Mouse (Mus musculus): ENCODE results near the gene Dnah9. TPM values are rescaled to one million over a fixed set of nuclear protein-coding genes. Genes with fewer than 3 reads are reported as not detected.

Dnah9 gene
- polyA plus RNA-seq, 1 experiment: not detected

DNA sequence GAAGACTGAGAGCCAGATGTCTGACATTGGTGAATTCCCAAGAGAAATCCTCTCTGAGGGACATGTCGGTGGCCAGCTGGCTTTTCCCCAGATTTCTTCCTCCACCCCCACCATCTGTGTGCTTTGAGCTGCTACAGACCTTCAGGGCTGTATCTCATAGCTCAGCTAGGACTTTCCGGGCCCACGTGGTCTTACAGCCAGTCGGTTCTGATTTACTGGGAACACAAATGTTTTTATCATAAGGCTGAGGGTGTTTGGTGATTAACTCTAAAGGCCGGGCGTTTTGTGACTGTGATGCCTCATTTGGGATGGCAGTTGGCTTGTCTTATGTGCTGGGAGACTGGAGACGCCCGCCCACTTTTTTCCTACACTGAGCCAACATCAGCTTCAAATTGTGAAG, 329.4 kb downstream of the Dnah9 start:
- TF ChIP-seq GATA1 (IDR thresholded peaks at IDR 0.05; ENCODE audit: low read length): no peak

DNA sequence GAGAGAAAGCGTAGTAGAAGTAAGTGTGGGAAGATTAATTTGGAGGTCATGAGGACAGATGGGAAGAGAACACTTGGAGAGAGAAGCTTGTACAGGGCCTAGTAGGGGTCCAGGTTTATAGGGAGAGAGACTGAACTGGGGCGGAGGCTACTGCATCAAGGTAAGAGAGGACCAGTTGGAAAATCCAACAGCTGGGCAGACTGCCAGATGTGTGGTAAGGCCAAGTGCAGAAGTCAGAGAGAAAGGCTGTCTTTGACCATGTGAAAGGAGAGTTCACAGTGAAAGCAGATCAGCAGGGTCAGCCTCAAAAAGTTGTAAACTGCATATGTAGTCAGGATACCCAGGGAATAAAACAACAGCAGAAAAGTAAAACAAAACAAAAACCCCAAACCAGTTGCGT, 343.8 kb downstream of the Dnah9 start:
- no peak for TF ChIP-seq GATA1 (IDR thresholded peaks at IDR 0.05; ENCODE audit: low read length)

DNA sequence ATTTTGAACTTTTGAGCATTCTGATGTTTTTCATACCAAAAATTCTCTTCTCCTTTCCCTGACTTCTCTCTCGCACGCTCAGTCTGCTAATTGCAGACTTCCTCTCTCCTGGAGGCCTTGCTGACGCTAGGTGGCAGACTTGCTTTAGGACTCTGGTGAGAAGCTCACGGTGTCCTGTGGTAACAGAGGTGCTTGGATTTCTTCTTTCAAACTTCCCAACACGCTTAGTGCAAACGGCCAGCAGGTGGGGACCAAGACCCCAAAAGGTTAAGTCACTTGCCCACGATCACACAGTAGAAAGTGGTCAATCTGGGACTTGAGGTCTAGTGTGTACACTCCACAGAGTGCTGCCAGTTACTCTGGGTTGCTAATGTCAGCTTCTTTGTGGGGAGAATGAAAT, 347.5 kb downstream of the Dnah9 start:
- no peak for TF ChIP-seq GATA1 (IDR thresholded peaks at IDR 0.05; ENCODE audit: low read length)

DNA sequence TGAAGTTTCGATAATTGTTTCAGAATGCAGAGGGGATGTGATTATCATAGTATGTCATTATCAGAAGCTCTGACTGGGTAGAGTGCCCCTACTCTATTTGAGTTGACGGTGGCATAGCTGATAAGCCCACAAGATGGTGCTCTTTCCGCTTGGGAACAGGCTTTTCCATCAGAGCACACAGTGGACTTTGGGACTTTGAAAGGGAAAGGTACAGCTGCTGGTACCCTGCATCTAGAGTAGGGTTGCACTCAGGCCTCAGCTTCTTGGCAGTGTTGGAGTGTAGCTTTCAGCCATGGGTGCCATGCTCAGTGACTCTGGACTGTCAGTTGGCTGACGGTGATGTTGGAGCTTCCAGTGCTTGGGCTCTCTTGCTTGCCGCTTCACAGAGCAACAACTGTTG, 348.1 kb downstream of the Dnah9 start:
- no peak for TF ChIP-seq GATA1 (IDR thresholded peaks at IDR 0.05; ENCODE audit: low read length)

DNA sequence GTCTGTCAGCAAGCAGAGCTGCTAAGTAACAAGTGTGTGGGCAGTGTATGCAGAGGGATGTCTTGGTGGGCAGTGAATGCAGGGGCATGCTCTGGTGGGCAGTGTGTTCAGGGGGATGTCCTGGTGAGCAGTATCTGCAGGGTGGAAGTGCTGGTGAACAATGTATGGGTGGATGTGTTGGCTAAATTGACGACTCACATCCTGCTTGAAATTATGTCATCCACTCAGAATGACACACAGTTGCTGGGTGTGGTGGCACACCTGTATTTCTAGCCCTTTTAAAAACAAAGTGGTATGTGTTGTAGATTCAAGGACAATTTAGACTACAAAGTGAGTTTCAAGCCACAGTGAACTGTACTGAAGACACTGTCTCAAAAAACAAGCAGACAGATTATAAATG, 350.2 kb downstream of the Dnah9 start:
- TF ChIP-seq GATA1 (IDR thresholded peaks at IDR 0.05; ENCODE audit: low read length): no peak

DNA sequence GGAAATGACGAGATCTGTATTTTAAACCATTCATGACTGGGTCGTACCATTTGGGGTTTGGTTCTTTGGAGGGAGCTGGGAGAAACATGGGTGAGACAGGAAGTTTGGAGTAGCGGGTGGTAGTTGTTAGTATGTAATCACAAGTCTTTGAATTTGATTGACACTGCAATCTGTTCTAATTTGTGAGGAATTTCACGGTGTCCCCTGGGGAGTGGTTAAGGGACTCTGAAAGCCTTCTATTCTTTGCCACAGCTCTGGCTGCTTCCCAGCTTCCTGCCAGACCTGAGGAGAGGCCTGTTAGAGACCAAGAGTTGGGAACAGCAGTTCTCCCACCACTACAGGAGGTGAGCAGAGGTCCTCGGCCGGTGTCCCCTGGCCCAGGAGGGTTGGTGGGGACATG, 352.1 kb downstream of the Dnah9 start:
- TF ChIP-seq GATA1 (IDR thresholded peaks at IDR 0.05; ENCODE audit: low read length): no peak

DNA sequence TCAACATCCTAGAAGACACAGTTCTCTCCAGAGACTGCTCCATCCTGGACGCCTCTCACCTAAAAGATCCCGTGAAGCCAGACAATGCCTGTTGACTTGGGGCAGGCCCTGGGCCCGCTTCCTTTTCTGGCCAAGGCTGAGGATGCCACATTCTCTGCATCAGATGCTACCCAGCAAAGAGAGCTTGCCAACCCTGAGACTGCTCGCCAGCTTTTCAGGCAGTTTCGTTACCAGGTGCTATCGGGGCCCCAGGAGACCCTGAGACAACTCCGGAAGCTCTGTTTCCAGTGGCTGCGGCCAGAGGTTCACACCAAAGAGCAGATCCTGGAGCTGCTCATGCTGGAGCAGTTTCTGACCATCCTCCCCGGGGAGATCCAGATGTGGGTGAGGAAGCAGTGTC, 354.0 kb downstream of the Dnah9 start:
- no peak for TF ChIP-seq GATA1 (IDR thresholded peaks at IDR 0.05; ENCODE audit: low read length)

DNA sequence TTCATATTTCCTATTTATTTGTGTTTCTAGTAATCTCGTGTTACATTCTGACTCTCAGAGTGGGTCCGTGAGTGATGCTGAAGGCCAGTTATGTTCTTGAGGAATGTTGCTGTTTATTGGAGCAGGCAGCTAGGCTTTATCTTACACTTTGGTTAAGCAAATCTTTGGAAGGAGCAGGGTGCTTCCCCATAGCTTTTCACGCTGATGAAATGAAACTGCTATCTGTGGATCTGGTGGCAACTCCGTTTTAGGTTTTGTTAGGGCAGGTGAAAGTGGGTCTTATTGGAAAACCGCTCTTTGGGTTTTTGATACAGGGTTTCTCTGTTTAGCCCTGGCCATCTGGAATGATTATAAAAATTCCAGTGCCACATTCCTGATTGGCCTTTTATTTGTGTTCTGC, 356.3 kb downstream of the Dnah9 start:
- TF ChIP-seq GATA1 (IDR thresholded peaks at IDR 0.05; ENCODE audit: low read length): no peak

DNA sequence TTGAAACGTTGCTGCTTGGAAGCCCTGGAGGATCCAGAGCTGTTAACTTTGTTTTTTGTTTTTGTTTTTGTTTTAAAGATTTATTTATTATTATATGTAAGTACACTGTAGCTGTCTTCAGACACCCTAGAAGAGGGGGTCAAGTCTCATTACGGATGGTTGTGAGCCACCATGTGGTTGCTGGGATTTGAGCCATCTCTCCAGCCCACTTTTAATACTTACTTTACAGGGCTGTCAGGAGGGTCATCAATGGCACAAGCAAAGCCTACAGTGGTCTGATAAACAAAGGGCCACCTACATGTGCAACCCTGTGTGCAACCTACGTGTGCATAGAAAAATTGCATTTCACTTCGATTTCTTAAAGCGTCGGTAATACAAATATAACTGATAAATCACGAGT, 360.8 kb downstream of the Dnah9 start:
- TF ChIP-seq GATA1 (IDR thresholded peaks at IDR 0.05; ENCODE audit: low read length): no peak

DNA sequence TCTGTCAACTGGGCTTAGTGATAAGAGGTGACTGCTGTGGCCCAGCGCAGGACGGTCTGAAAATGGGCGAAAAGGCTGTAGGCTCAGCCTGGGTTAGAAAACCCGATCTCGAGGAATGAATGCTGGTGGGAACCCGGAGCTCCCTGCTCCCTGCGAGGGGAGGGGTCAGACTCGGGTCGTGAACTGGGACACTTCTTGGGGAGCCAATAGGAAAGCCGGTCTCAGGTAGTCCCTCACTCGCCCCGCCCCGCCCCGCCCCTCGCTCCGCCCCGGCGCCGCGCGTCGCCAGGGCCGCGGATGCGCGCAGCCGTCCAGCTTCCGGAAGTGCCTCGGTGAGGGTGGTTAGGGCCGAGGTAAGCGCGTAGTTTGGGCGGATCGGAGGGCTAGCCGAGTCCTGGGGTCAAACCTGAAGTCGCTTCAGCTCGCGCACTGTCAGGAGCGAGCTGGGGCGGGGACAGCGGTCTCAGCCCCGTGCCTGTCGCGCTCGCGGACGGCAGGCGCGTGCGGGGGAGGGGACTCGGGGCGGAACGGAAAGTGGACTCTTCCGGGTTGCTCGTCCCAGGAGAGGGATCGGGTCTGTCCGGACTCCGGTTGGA, 361.3 kb downstream of the Dnah9 start, which contains the start of gene Zkscan6:
TSS of gene Zkscan6 (plus strand) at position 267 of the 596 bp plus-strand sequence.
- no peak for TF ChIP-seq GATA1 (IDR thresholded peaks at IDR 0.05; ENCODE audit: low read length)

DNA sequence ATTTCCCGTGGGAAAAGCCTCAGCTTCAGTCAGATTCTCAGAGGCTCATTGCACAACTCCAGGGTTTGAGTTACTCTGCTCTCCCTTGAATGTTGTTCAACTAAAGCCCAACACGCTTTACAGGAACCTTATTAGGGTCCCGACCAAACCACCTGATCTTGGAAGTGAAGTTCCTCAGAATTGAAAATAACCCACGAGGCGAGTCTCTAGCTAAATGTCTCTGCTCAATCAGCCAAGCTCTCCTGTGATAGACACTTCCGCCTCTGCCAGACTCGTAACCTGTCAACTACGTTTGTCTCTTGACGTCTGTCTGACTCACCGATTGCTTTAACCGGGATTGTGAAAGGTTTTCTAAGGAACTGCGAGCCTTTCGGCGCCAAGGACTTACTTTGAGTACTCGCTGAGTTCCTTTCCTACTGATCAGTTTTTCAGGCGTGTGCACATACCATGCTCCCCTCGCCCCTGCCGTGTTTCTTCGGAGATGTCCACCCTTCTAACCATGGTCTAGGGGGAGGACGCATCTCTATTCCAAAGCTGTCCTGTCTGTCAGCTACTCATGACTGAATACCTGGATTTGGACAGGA, 361.9 kb downstream of the Dnah9 start:
- TF ChIP-seq GATA1 (IDR thresholded peaks at IDR 0.05; ENCODE audit: low read length): no peak

DNA sequence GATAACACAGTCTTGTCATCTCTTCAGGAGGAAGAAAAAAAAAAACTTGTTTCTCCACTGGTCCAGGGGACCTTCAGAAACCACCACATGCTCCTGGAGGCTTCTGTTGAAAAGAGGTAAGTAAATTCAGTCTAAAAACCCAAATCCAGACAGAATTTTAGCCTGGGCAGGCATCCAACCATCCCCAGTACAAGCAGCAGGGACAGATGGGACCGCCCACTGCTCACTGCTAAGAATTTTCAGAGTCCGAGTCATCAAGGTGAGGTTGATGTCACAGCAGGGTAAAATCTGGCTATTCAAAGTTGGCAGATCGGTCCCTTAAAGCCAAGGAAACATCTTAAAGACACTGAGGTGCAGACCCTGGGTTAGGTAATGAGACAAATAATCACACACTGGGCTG, 366.5 kb downstream of the Dnah9 start:
- no peak for TF ChIP-seq GATA1 (IDR thresholded peaks at IDR 0.05; ENCODE audit: low read length)

DNA sequence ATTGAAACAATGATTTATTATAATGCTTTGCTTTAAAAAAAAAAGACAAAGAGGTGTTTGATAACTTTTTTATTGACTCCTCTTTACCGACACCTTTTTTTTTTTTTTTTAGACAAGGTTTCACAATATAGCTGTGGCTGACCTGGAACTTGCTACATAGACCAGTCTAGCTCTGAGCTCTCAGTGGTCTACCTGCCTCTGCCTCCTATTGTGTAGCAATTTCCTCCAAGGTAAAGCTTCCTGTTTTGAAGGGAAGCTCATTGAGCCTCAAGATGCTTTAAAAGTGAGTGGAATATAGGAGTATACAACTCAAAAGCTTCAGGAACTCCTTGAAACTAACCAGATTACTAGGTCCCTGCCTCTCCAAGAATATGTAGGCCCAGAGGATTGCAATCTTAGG, 372.5 kb downstream of the Dnah9 start:
- no peak for TF ChIP-seq GATA1 (IDR thresholded peaks at IDR 0.05; ENCODE audit: low read length)

DNA sequence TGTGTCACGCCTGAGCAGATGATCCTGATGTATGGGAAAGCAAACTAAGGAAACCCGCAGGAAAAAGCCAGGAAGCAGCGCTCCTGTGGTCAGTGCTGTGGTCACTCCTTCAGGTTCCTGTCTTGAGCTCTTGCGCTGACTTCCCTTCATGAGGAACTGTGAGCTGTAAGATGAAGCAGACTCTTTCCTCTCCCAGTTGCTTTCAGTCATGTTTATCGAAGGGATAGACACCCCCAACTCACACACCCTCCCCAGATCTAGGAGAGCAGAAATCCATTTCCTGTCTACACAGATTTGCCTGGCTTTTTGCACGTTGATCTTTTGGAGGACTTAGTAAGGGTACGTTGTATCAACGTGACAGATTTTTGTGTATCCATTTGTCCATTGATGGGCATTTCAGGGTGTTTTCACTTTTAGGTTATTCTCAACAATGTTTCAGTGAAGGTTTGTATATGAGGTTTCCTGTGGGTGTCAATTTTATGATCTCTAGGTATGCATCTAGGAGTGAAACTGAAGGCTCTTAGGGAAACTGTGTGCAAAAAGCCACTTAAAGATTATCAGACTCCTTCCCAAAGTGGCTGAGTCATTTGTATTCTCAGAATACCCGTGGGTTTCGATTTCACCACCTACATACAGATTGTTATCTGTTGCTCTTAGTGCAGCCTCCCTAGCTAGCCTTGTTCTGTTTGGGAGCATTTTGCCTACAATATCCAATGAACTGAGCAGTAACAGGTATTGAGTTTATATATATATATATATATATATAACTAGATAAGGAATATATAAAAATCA, 373.7 kb downstream of the Dnah9 start:
- peak; percentile 66 for TF ChIP-seq GATA1 (IDR thresholded peaks at IDR 0.05; ENCODE audit: low read length)

DNA sequence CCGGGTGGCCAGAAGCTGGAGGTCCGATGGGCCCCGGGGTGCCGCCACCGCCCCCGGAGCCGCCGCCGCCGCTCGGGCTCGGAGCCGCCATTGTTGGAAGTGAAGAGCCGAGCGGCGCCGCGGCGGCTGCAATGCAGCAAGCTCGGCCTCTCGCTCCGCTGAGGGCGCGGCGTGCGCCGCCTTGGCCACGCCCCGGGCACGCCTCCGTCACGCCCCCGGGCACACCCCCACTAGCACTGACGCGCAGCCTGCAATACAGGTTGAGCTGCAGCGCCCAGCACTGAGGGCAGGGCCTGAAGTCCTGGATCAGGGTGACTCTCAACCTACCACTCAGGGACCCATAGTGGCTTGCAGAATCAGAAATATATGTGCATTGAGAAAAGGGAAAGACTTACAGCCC, 380.2 kb downstream of the Dnah9 start, which contains the start of gene Map2k4:
TSS of gene Map2k4 (minus strand) at position 144 of the 400 bp plus-strand sequence.
- TF ChIP-seq GATA1 (IDR thresholded peaks at IDR 0.05; ENCODE audit: low read length): no peak

DNA sequence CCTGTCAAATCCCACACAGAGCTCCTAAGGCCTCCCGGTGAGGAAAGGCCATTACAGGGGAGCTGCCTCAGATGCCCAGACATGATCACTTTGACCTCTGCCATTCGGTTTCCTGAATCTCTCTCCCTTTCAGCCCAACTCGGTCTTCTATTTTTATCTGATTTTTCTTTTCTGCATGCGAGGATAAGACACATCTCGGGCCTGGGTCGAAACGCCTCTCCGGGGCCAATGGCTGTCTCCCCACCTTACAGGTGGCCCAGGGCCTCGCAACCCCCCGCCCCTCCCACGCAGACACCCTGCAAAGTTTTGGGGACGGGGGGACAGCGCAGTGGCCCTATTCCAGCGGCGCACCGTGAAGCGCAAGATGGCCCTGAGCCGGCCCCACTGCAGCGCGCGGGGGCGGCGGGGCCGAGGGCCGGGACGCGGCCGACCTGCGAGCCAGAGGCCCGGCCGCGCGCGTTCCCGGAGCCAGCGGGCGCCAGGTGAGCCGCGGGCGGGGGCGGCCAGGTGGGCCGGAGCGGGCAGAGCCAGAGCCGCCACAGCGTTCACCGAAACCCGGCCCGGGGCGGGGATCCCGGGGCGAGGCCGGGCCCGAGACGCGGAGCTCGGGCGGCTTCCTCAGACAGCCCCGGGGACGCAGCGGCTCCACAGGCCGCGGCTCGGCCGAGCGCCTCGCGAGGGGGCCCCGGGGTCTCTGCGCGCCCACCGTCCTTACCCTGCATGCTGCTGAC, 380.8 kb downstream of the Dnah9 start:
- TF ChIP-seq GATA1 (IDR thresholded peaks at IDR 0.05; ENCODE audit: low read length): no peak

Measured in G1E-ER4 (cell line).